Mouse (Mus musculus) small intestine, adult 2 months (tissue): ENCODE data around the gene Cdh6.

Experiments used
- CTCF ChIP-seq: fragments of 200-500 bp; IDR thresholded peaks from 2 replicates; pipeline ENCODE4 v1.5.1; 2012; ENCODE audit warnings: low read depth, mild to moderate bottlenecking, control low read depth, inconsistent platforms, low read length, moderate library complexity, mixed read lengths; ENCODE audit not compliant: insufficient replicate concordance, insufficient read length; ENCODE audit errors: extremely low read depth
- POLR2A ChIP-seq: fragments of 200-500 bp; IDR thresholded peaks from 2 replicates; pipeline ENCODE4 v1.6.1; 2012; ENCODE audit warnings: low read depth, mild to moderate bottlenecking, control low read depth, inconsistent platforms, low read length, moderate library complexity

DNA sequence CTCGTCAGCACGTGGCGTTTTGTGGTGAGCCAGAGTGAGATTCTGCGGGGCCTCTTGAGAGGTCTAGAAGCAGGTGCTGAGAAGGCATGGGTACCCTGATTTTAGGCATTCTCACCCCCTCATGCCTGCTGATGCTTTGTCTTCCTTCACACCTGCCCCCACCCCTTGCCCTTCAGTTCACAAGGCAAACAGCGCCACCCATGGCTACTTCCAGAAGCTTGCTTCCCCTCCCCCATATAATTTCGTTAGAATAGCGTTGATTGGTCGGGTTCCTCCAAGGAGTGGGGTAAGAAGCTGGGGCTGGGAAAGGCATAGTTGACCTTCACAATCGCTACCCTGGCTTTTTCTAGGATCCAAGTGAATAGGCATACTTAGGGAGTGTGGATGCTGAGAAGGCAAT lies 2.5 kb upstream of the Cdh6 start:
- no peak for TF ChIP-seq CTCF
- TF ChIP-seq POLR2A, result no peak
